ENCODE assay signal across 8 mouse cellular contexts in the genomic region with DNA sequence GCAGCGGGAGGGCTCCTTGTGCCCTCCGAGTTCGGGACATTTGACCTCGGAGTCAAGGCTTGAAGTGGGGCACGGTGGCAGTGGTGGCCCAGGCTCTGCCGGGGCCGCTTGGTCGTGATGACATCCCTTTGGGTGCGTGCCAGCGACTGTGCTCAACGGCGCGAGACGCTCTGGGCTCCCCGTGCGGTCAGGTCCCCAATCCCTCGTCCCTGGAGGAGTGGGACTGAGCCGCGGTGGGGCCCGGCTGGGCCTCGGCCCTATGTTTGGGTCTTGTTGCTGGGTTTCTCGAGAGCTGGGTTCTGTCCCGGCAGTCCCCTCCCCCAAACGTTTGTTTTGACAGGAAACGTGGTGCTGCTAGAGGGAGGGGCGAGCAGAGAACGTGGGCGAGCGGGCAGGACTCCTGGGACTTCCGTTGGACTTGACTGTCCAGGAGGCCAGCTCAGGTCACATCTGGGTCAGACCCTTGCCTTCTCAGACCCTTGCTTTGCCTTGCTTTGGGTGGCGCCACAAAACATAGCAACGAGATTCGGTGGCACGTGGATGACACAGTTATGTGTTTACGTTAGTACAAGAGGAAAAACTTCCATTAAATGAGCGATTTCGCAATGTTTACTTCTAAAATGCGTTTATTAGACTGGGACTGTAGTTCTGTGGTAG. TPM values are rescaled to one million over a fixed set of nuclear protein-coding genes. Genes with fewer than 3 reads are reported as not detected.
A peak's percentile ranks its signal among the peaks of the same experiment; 100 is the strongest.
DNase-seq lines count a peak whose midpoint lies in the region; ATAC-seq lines count a peak whose summit lies in the region.

No protein-coding gene starts in this region.

- H3K4me2 ChIP-seq in forebrain, embryonic 11.5 days (ENCODE audit: low read depth, low read length, severe bottlenecking) = peak overlapping the region; percentile 98
- H3K4me2 ChIP-seq in heart, embryonic 15.5 days = peak overlapping the region; percentile 90
- H3K4me2 ChIP-seq in liver, embryonic 15.5 days = peak overlapping the region; percentile 95
- peak overlapping the region; percentile 98 for H3K4me2 ChIP-seq in neural tube, embryonic 11.5 days (ENCODE audit: low read depth)
- peak overlapping the region; percentile 87 for H3K4me2 ChIP-seq in stomach, embryonic 16.5 days (ENCODE audit: low read depth, low read length)

- H3K27ac ChIP-seq in forebrain, embryonic 11.5 days (ENCODE audit: low read depth, low read length) = no peak overlapping the region; the same call in 1 of the 2 replicates
- peak overlapping the region; percentile 93 for H3K27ac ChIP-seq in heart, embryonic 15.5 days
- peak overlapping the region; percentile 94 for H3K27ac ChIP-seq in liver, embryonic 15.5 days (replicated peaks)
- no peak overlapping the region for H3K27ac ChIP-seq in neural tube, embryonic 11.5 days (ENCODE audit: low read depth, low read length)
- peak overlapping the region; percentile 87 for H3K27ac ChIP-seq in stomach, embryonic 16.5 days (ENCODE audit: low read length)

- peaks cover 4% of the 10 kb centered on the region; the same call in 1 of the 2 replicates for H3K4me1 ChIP-seq in forebrain, embryonic 11.5 days (replicated peaks; ENCODE audit: control insufficient read depth, insufficient read depth, low read length)
- H3K4me1 ChIP-seq in heart, embryonic 15.5 days (replicated peaks) = peaks cover 36% of the 10 kb centered on the region
- H3K4me1 ChIP-seq in liver, embryonic 15.5 days (replicated peaks) = peaks cover 66% of the 10 kb centered on the region
- H3K4me1 ChIP-seq in neural tube, embryonic 11.5 days (ENCODE audit: control insufficient read depth, insufficient read depth, low read length) = 0 out of 2 replicates have a peak, but pooled peaks cover 3% of the 10 kb centered on the region
- H3K4me1 ChIP-seq in stomach, embryonic 16.5 days (ENCODE audit: control insufficient read depth, insufficient read depth, low read length) = peaks cover 17% of the 10 kb centered on the region

- no peaks in the 10 kb centered on the region for H3K9me3 ChIP-seq in forebrain, embryonic 11.5 days (ENCODE audit: control insufficient read depth, low read length)
- H3K9me3 ChIP-seq in heart, embryonic 15.5 days (replicated peaks) = no peaks in the 10 kb centered on the region
- H3K9me3 ChIP-seq in liver, embryonic 15.5 days (replicated peaks) = no peaks in the 10 kb centered on the region
- no peaks in the 10 kb centered on the region for H3K9me3 ChIP-seq in neural tube, embryonic 11.5 days (ENCODE audit: control insufficient read depth, low read length)
- no peaks in the 10 kb centered on the region for H3K9me3 ChIP-seq in stomach, embryonic 16.5 days (replicated peaks; ENCODE audit: control insufficient read depth, low read length)

- H3K27me3 ChIP-seq in forebrain, embryonic 11.5 days (ENCODE audit: control insufficient read depth, insufficient read depth, low read length) = 0 out of 2 replicates have a peak, but pooled peaks cover 2% of the 10 kb centered on the region
- no peaks in the 10 kb centered on the region for H3K27me3 ChIP-seq in heart, embryonic 15.5 days
- H3K27me3 ChIP-seq in liver, embryonic 15.5 days = peaks cover 12% of the 10 kb centered on the region; the same call in 1 of the 2 replicates
- no peaks in the 10 kb centered on the region for H3K27me3 ChIP-seq in neural tube, embryonic 11.5 days (ENCODE audit: control insufficient read depth, insufficient read depth, low read length)
- no peaks in the 10 kb centered on the region for H3K27me3 ChIP-seq in stomach, embryonic 16.5 days (ENCODE audit: control insufficient read depth, insufficient read depth, low read length)

- peak; percentile 61 for ATAC-seq in CD4-positive, CD25-positive, alpha-beta regulatory T cell, adult 4 months
- ATAC-seq in forebrain, embryonic 11.5 days (replicated peaks; ENCODE audit: low FRiP score) = peak; percentile 47
- ATAC-seq in heart, embryonic 15.5 days (replicated peaks; ENCODE audit: insufficient number of reproducible peaks, insufficient read depth, low FRiP score, low read depth) = peak; percentile 51
- ATAC-seq in liver, embryonic 15.5 days (ENCODE audit: insufficient read depth) = no peak
- peak; percentile 51 for ATAC-seq in neural tube, embryonic 11.5 days (ENCODE audit: insufficient read depth, low FRiP score, low TSS enrichment)
- ATAC-seq in stomach, embryonic 16.5 days (ENCODE audit: insufficient read depth, low FRiP score) = peak; percentile 14

- H3K36me3 ChIP-seq in forebrain, embryonic 11.5 days (ENCODE audit: control insufficient read depth, insufficient read depth, low read length) = no peaks in the 10 kb centered on the region
- no peaks in the 10 kb centered on the region for H3K36me3 ChIP-seq in heart, embryonic 15.5 days
- H3K36me3 ChIP-seq in liver, embryonic 15.5 days (replicated peaks) = no peaks in the 10 kb centered on the region
- no peaks in the 10 kb centered on the region for H3K36me3 ChIP-seq in neural tube, embryonic 11.5 days (ENCODE audit: control insufficient read depth, insufficient read depth, low read length)
- no peaks in the 10 kb centered on the region for H3K36me3 ChIP-seq in stomach, embryonic 16.5 days (ENCODE audit: control insufficient read depth, insufficient read depth, low read length)

- 5% methylated on average over 38 of the region's 38 CpGs for WGBS in forebrain, embryonic 11.5 days
- 2% methylated on average over 38 of the region's 38 CpGs for WGBS in heart, embryonic 15.5 days
- 1% methylated on average over 38 of the region's 38 CpGs for WGBS in liver, embryonic 15.5 days (ENCODE audit: insufficient replicate concordance)
- WGBS in neural tube, embryonic 11.5 days = 3% methylated on average over 38 of the region's 38 CpGs
- WGBS in stomach, embryonic 16.5 days = 1% methylated on average over 38 of the region's 38 CpGs

- H3K9ac ChIP-seq in forebrain, embryonic 11.5 days (ENCODE audit: low read length) = peak overlapping the region; percentile 65
- H3K9ac ChIP-seq in heart, embryonic 15.5 days = peak overlapping the region; percentile 73
- peak overlapping the region; percentile 77 for H3K9ac ChIP-seq in liver, embryonic 15.5 days
- H3K9ac ChIP-seq in neural tube, embryonic 11.5 days (ENCODE audit: low read length) = peak overlapping the region; percentile 59
- H3K9ac ChIP-seq in stomach, embryonic 16.5 days (ENCODE audit: low read length) = peak overlapping the region; percentile 80

- peak; percentile 36 for DNase-seq in c-Kit-negative CD71-positive TER-119-positive erythroid progenitor cells, embryonic 14.5 days (ENCODE audit: low read depth, low spot score)
- DNase-seq in forebrain, embryonic 11.5 days (ENCODE audit: low spot score) = peak; percentile 72
- DNase-seq in kidney, postnatal 36 days = peak; percentile 90 to 93
- DNase-seq in neural tube, embryonic 11.5 days (ENCODE audit: low spot score) = peak; percentile 70

- H3K4me3 ChIP-seq in forebrain, embryonic 11.5 days (ENCODE audit: low read depth, low read length) = peak overlapping the region; percentile 63
- peak overlapping the region; percentile 98 for H3K4me3 ChIP-seq in heart, embryonic 15.5 days
- H3K4me3 ChIP-seq in liver, embryonic 15.5 days (replicated peaks) = peak overlapping the region; percentile 87
- H3K4me3 ChIP-seq in neural tube, embryonic 11.5 days (ENCODE audit: low read depth, low read length) = peak overlapping the region; percentile 81
- H3K4me3 ChIP-seq in stomach, embryonic 16.5 days (replicated peaks; ENCODE audit: low read length) = peak overlapping the region; percentile 91

RNA-seq across cellular contexts. Expression of gene Tcp11l2, which starts 0.8 kb away (rescaled TPM):
- 100 to 1,000 TPM; 235 to 261 TPM for polyA plus RNA-seq in CD4-positive, CD25-positive, alpha-beta regulatory T cell, adult 4 months (2017; shearing (Covaris generic))
- polyA plus RNA-seq in forebrain, embryonic 11.5 days (2014; fragmentation: Nextera tagmentation; extraction: Ambion mirVana) = 4.9 and 5.1 TPM in 2 replicates
- polyA plus RNA-seq in heart, embryonic 15.5 days (2015; fragmentation: Nextera tagmentation; extraction: Ambion mirVana) = 32.9 and 33.3 TPM in 2 replicates
- polyA plus RNA-seq in liver, embryonic 15.5 days (2015; fragmentation: Nextera tagmentation; extraction: Ambion mirVana) = 59.9 and 67.7 TPM in 2 replicates
- 11.6 and 13.5 TPM in 2 replicates for polyA plus RNA-seq in neural tube, embryonic 11.5 days (2014; fragmentation: Nextera tagmentation; extraction: Ambion mirVana)
- polyA plus RNA-seq in stomach, embryonic 16.5 days (2015; fragmentation: Nextera tagmentation; extraction: Ambion mirVana) = 25.7 and 28.9 TPM in 2 replicates

RNA-seq across cellular contexts. Expression of gene Ckap4, which starts 43.3 kb away (rescaled TPM):
- under 1 TPM; 0.20 to 0.23 TPM for polyA plus RNA-seq in CD4-positive, CD25-positive, alpha-beta regulatory T cell, adult 4 months (2017; shearing (Covaris generic))
- 68.0 and 77.4 TPM in 2 replicates for polyA plus RNA-seq in forebrain, embryonic 11.5 days (2014; fragmentation: Nextera tagmentation; extraction: Ambion mirVana)
- polyA plus RNA-seq in heart, embryonic 15.5 days (2015; fragmentation: Nextera tagmentation; extraction: Ambion mirVana) = 75.2 and 94.2 TPM in 2 replicates
- 11.7 and 12.3 TPM in 2 replicates for polyA plus RNA-seq in liver, embryonic 15.5 days (2015; fragmentation: Nextera tagmentation; extraction: Ambion mirVana)
- 90.0 and 91.2 TPM in 2 replicates for polyA plus RNA-seq in neural tube, embryonic 11.5 days (2014; fragmentation: Nextera tagmentation; extraction: Ambion mirVana)
- 30.8 and 36.0 TPM in 2 replicates for polyA plus RNA-seq in stomach, embryonic 16.5 days (2015; fragmentation: Nextera tagmentation; extraction: Ambion mirVana)

RNA-seq across cellular contexts. Expression of gene Polr3b, which starts 44.9 kb away (rescaled TPM):
- polyA plus RNA-seq in CD4-positive, CD25-positive, alpha-beta regulatory T cell, adult 4 months (2017; shearing (Covaris generic)) = 10 to 100 TPM; 21.8 to 28.6 TPM
- 16.9 TPM in 2 replicates for polyA plus RNA-seq in forebrain, embryonic 11.5 days (2014; fragmentation: Nextera tagmentation; extraction: Ambion mirVana)
- polyA plus RNA-seq in heart, embryonic 15.5 days (2015; fragmentation: Nextera tagmentation; extraction: Ambion mirVana) = 8.0 and 8.9 TPM in 2 replicates
- 5.4 TPM in 2 replicates for polyA plus RNA-seq in liver, embryonic 15.5 days (2015; fragmentation: Nextera tagmentation; extraction: Ambion mirVana)
- 19.2 and 20.2 TPM in 2 replicates for polyA plus RNA-seq in neural tube, embryonic 11.5 days (2014; fragmentation: Nextera tagmentation; extraction: Ambion mirVana)
- 11.2 and 11.5 TPM in 2 replicates for polyA plus RNA-seq in stomach, embryonic 16.5 days (2015; fragmentation: Nextera tagmentation; extraction: Ambion mirVana)

Comparison
In these comparisons a context has a peak if more than half of its experiments do, and no peak if none do; other contexts are left out.
1. DNase-seq: peak in every context shown above with its lines; median percentile 92 in kidney, postnatal 36 days; 72 in forebrain, embryonic 11.5 days; 70 in neural tube, embryonic 11.5 days; 36 in c-Kit-negative CD71-positive TER-119-positive erythroid progenitor cells, embryonic 14.5 days.
2. H3K27ac ChIP-seq: peak in heart, embryonic 15.5 days (single experiment), liver, embryonic 15.5 days (single experiment) and stomach, embryonic 16.5 days (single experiment); none in forebrain, embryonic 11.5 days (single experiment) and neural tube, embryonic 11.5 days (single experiment).
3. RNA of gene Ckap4, which starts 43.3 kb away (polyA plus RNA-seq): 90.0 to 91.2 TPM in neural tube, embryonic 11.5 days, 75.2 to 94.2 TPM in heart, embryonic 15.5 days, 68.0 to 77.4 TPM in forebrain, embryonic 11.5 days, 30.8 to 36.0 TPM in stomach, embryonic 16.5 days and 11.7 to 12.3 TPM in liver, embryonic 15.5 days; 0.20 to 0.23 TPM in CD4-positive, CD25-positive, alpha-beta regulatory T cell, adult 4 months; every median in the first group is over 10 times any median in the second.
4. Peak in every context shown above with its lines, with median percentiles within 50 percentile points of each other: H3K4me2 ChIP-seq, H3K4me3 ChIP-seq and H3K9ac ChIP-seq.